Mouse (Mus musculus) testis, adult 2 months (tissue): ENCODE data around the gene Rest.

ENCODE experiments used
- CTCF ChIP-seq: fragments of 200-500 bp; IDR thresholded peaks from 2 replicates; pipeline ENCODE4 v1.5.1; 2012; ENCODE audit warnings: low read depth, mild to moderate bottlenecking, inconsistent platforms, low read length, moderate library complexity; ENCODE audit not compliant: control insufficient read depth, insufficient read depth, insufficient replicate concordance
- POLR2A ChIP-seq: fragments of 200-500 bp; IDR thresholded peaks from 2 replicates; pipeline ENCODE4 v1.6.1; 2012; ENCODE audit warnings: low read depth, mild to moderate bottlenecking, inconsistent platforms, low read length, moderate library complexity; ENCODE audit not compliant: control insufficient read depth

- TF ChIP-seq CTCF: no peak
- TF ChIP-seq POLR2A: no peak
These were observed 19.9 kb upstream of the Rest start for GRCm38 (mm10) chr5:77245463-77245786.
